Mouse (Mus musculus): Measurements from ENCODE around the gene Bdkrb2. TPM values are rescaled to one million over a fixed set of nuclear protein-coding genes. Genes with fewer than 3 reads are reported as not detected.

The Bdkrb2 gene
- polyA plus RNA-seq, 1 experiment: 0.09 TPM

DNA sequence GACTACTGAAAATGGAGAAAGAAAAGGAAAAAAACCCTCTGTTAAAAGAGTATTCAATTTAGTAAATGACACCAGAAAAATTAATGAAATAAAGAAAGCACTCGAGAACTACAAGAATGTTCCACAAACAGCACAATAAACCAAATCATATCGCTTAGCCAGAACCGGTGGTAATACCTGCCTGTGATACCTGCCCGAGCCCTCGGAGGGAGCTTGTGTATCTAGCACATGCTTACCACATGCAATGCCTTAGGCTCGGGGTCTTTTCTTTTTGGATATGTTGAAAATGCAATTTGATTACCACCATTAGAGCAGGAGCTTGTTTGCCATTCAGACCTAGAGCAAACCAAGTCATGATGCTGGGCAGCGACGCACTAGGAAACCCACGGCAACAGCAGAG, 73.5 kb downstream of the Bdkrb2 start:
- Histone ChIP-seq H3K4me3 (ENCODE audit: extremely low read depth, insufficient read depth, insufficient read length) (no peak overlapping the region), H3K4me1 (ENCODE audit: control insufficient read depth, insufficient read depth, insufficient read length) (no peaks in the 10 kb centered on the region), H3K27me3 (ENCODE audit: control insufficient read depth, insufficient read depth, low read length) (no peaks in the 10 kb centered on the region), H3K27ac (ENCODE audit: insufficient read depth, low read length) (no peak overlapping the region), H3K36me3 (ENCODE audit: control insufficient read depth, insufficient read depth, low read length) (peaks cover 61% of the 10 kb centered on the region)
- no peak for DNase-seq (ENCODE audit: low read depth in 1 of 2, low spot score in 2 of 2)
- TF ChIP-seq POLR2A (IDR thresholded peaks at IDR 0.05; ENCODE audit: low read depth, low read length) (no peak), CTCF (IDR thresholded peaks at IDR 0.05; ENCODE audit: extremely low read depth, insufficient read depth, insufficient read length, insufficient replicate concordance) (no peak)
- 97% methylated on average over 9 of the region's 9 CpGs for WGBS

DNA sequence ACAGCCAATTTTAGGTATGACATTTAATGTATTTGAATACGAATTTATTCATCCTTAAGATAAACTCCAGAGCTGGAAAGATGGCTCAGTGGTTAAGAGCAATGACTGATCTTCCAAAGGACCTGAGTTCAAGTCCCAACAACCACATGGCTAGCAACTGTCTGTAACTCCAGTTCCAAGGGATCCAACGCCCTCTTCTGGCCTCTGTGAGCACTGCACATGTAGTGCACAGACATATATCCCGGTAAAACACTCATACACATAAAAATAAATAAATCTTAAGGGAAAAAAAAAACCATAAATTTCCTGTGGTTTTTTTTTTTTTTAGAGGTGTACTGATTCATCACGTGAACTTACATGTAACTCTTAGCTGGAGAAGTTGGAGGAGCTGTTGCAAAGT, 74.5 kb downstream of the Bdkrb2 start:
- Histone ChIP-seq H3K36me3 (ENCODE audit: control insufficient read depth, insufficient read depth, low read length) (peaks cover 64% of the 10 kb centered on the region), H3K27ac (ENCODE audit: insufficient read depth, low read length) (no peak overlapping the region), H3K27me3 (ENCODE audit: control insufficient read depth, insufficient read depth, low read length) (no peaks in the 10 kb centered on the region), H3K4me3 (ENCODE audit: extremely low read depth, insufficient read depth, insufficient read length) (no peak overlapping the region), H3K4me1 (ENCODE audit: control insufficient read depth, insufficient read depth, insufficient read length) (no peaks in the 10 kb centered on the region)
- 79% methylated on average over 4 of the region's 4 CpGs for WGBS
- no peak for TF ChIP-seq CTCF (IDR thresholded peaks at IDR 0.05; ENCODE audit: extremely low read depth, insufficient read depth, insufficient read length, insufficient replicate concordance)
- no peak for TF ChIP-seq POLR2A (IDR thresholded peaks at IDR 0.05; ENCODE audit: low read depth, low read length)
- DNase-seq (ENCODE audit: low read depth in 1 of 2, low spot score in 2 of 2): no peak

DNA sequence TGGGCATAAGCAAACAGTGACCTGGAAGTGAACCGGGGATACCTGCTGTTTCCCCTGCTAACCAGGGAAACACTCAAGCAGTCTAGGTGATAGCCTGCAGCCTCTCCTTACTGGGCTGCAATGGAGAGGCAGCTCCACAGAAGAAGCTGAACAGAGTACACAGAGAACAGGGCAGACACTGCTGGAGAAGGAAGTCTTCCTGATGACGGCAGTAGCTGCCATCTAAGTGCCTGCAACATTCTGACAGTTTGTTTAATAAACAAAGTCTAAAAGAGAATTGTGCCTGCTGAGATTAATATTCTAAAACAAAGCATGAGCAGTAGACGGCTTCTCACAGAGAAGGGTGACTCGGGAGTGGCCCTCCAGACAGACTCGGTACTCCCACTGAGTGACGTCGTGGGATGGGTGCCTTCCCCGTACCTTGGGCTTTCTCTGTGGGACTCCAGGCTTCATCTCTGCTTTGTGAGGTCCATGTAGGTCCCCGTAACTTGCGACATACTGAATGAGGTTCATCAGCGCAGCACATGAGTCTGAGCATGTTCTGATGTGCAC, 79.8 kb downstream of the Bdkrb2 start:
- TF ChIP-seq POLR2A (IDR thresholded peaks at IDR 0.05; ENCODE audit: low read depth, low read length) (no peak), CTCF (IDR thresholded peaks at IDR 0.05; ENCODE audit: extremely low read depth, insufficient read depth, insufficient read length, insufficient replicate concordance) (no peak)
- 92% methylated on average over 11 of the region's 11 CpGs for WGBS

More for the DNA sequence above, 79.8 kb downstream of the Bdkrb2 start:
- no peak overlapping the region for H3K27ac ChIP-seq (ENCODE audit: insufficient read depth, low read length)
- H3K4me3 ChIP-seq (ENCODE audit: extremely low read depth, insufficient read depth, insufficient read length): no peak overlapping the region
- no peaks in the 10 kb centered on the region for H3K27me3 ChIP-seq (ENCODE audit: control insufficient read depth, insufficient read depth, low read length)
- no peak for DNase-seq (ENCODE audit: low read depth in 1 of 2, low spot score in 2 of 2)
- H3K4me1 ChIP-seq (ENCODE audit: control insufficient read depth, insufficient read depth, insufficient read length): no peaks in the 10 kb centered on the region
- peaks cover 62% of the 10 kb centered on the region for H3K36me3 ChIP-seq (ENCODE audit: control insufficient read depth, insufficient read depth, low read length)

Other genes with a start within 250 kb of the Bdkrb2 start
- gene Tunar, start 229.4 kb upstream of the Bdkrb2 start, polyA plus RNA-seq (2012; rRNA removed): not detected in 2 replicates
- gene D430019H16Rik, start 109.4 kb upstream of the Bdkrb2 start, polyA plus RNA-seq (2012; rRNA removed): 2.5 TPM in 2 replicates
- 0.08 and 0.15 TPM in 2 replicates for gene Bdkrb1, start 39.9 kb downstream of the Bdkrb2 start, polyA plus RNA-seq (2012; rRNA removed)
- gene Gskip, start 121.6 kb downstream of the Bdkrb2 start, polyA plus RNA-seq (2012; rRNA removed): 5.2 TPM in 2 replicates
- gene Atg2b, start 122.0 kb downstream of the Bdkrb2 start, polyA plus RNA-seq (2012; rRNA removed): 11.6 and 12.6 TPM in 2 replicates
- 0.02 and 0.07 TPM in 2 replicates for gene Ak7, start 142.8 kb downstream of the Bdkrb2 start, polyA plus RNA-seq (2012; rRNA removed)
- gene Papola, start 221.5 kb downstream of the Bdkrb2 start, polyA plus RNA-seq (2012; rRNA removed): 52.7 and 62.3 TPM in 2 replicates

All from spleen, adult 2 months (tissue).